Mouse (Mus musculus): ENCODE data around the gene Gtf2ird2.

GRCm38 (mm10) chr5:134151895-134152294, 31.9 kb upstream of the Gtf2ird2 start:
- no peak for TF ChIP-seq CTCF (conservative IDR thresholded peaks at IDR 0.05; ENCODE audit: low read length)
- no peak for TF ChIP-seq POU5F1 (IDR thresholded peaks at IDR 0.05; ENCODE audit: borderline replicate concordance, low read length)
